Mouse (Mus musculus) olfactory bulb, adult 2 months (tissue): ENCODE data around the gene Nemf.
A peak's percentile ranks its signal among the peaks of the same experiment; 100 is the strongest.

Experiments
- CTCF ChIP-seq: fragments of 200-500 bp; IDR thresholded peaks from 2 replicates; pipeline ENCODE4 v1.5.1; 2012; ENCODE audit warnings: low read depth, mild to moderate bottlenecking, low read length, moderate library complexity; ENCODE audit not compliant: insufficient read depth
- POLR2A ChIP-seq: fragments of 200-500 bp; IDR thresholded peaks from 2 replicates; pipeline ENCODE4 v1.6.1; 2012; ENCODE audit warnings: mild to moderate bottlenecking, low read depth, low read length, moderate library complexity; ENCODE audit not compliant: insufficient read depth

DNA sequence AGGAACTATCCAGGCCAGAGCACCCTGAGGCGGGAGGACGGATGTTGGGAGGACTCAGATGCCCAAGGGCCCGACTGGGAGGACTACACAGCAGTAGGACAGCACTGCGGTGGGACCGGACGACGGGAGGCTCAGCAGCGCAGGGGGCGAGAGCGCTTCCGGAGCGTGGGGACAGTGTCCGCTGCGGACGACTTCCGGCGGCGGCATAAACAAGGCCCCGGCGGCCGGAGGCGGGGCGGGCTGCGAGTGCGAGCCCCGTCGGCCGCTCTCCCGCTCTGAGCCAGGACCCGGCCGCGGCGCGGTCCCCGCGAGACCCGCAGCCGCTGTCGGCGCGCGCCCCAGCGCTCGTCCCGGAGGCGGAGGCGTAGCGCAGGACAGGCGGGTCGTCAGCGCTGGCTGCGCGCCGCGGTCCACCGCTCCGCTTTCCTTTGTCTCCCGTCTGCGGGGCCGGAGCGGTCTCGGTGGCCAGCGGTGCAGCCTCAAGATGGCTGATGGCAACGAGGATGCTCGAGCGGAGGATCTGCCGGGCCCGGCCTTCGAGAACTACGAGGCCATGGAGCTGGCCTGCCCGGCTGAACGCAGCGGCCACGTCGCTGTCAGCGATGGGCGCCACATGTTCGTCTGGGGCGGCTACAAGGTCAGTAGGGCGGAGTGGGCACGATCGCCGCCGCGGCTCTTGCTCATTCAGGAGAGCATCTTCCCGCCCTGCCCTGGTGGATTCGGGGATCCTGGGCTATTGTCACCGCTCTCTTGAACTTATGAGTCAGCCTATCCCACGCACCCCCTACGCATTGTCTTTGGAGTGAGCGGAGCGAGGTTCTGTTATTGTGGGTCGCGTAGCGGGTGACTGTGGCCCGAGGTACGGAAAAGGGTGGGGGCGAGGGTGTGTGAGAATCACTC lies 60.2 kb downstream of the Nemf start, which contains the start of gene Klhdc2:
- TF ChIP-seq CTCF, result no peak
- TF ChIP-seq POLR2A, result peak; percentile 62
